Mouse (Mus musculus) embryonic facial prominence, embryonic 13.5 days (tissue): ENCODE results near the gene Hoxa5. TPM values are rescaled to one million over a fixed set of nuclear protein-coding genes. Genes with fewer than 3 reads are reported as not detected.

Source experiments
- ATAC-seq: fragments of 200-750 bp; cut with Nextera tagmentation; 2 replicates; pipeline ENCODE4 v1.8.0; 2017; ENCODE audit warnings: low read depth; ENCODE audit not compliant: insufficient number of reproducible peaks, insufficient read depth, low FRiP score, low TSS enrichment
- H3K27ac ChIP-seq: fragments of 300-500 bp; sonication (generic); 2 replicates; pipeline ENCODE4 v1.5.1; 2015; ENCODE audit warnings: moderate library complexity, mild to moderate bottlenecking, inconsistent platforms
- H3K27me3 ChIP-seq: fragments of 300-500 bp; sonication (generic); 2 replicates; pipeline ENCODE4 v1.6.1; 2015; ENCODE audit warnings: mild to moderate bottlenecking, inconsistent platforms
- H3K36me3 ChIP-seq: fragments of 300-500 bp; sonication (generic); 2 replicates; pipeline ENCODE4 v1.6.1; 2015; ENCODE audit warnings: mild to moderate bottlenecking, inconsistent platforms
- H3K4me1 ChIP-seq: fragments of 300-500 bp; sonication (generic); 2 replicates; pipeline ENCODE4 v1.6.1; 2015; ENCODE audit warnings: inconsistent platforms
- H3K4me2 ChIP-seq: fragments of 300-500 bp; sonication (generic); 2 replicates; pipeline ENCODE4 v1.6.1; 2015; ENCODE audit warnings: moderate library complexity, mild to moderate bottlenecking, inconsistent platforms
- H3K4me3 ChIP-seq: fragments of 300-500 bp; sonication (generic); 2 replicates; pipeline ENCODE4 v1.5.1; 2015; ENCODE audit warnings: mild to moderate bottlenecking, inconsistent platforms
- H3K9ac ChIP-seq: fragments of 300-500 bp; sonication (generic); 2 replicates; pipeline ENCODE4 v1.6.1; 2015; ENCODE audit warnings: mild to moderate bottlenecking, inconsistent platforms
- H3K9me3 ChIP-seq: fragments of 300-500 bp; sonication (generic); 2 replicates; pipeline ENCODE4 v1.6.1; 2016; ENCODE audit warnings: inconsistent platforms
- WGBS: fragments of 180-500 bp; shearing (Covaris S2); methylation state at CpG from one replicate; pipeline ENCODE4 v1.1.7; 2015; ENCODE audit warnings: mixed read lengths; 5-methylcytosine and 5-hydroxymethylcytosine counted together
- polyA plus RNA-seq: library from polyadenylated mRNA; unstranded; fragments of >200 nt; fragmentation: Nextera tagmentation; extraction: Ambion mirVana; gene quantifications from 2 replicates; pipeline ENCODE4 v1.2.1, GENCODE M21; 2015

Hoxa5 gene
- polyA plus RNA-seq, 1 experiment from 2014 or later: 4.8 TPM

GRCm38 (mm10) chr6:52231885-52232567 lies 27.6 kb upstream of the Hoxa5 start:
- H3K36me3 ChIP-seq: no peaks in the 10 kb centered on the region

GRCm38 (mm10) chr6:52230516-52231165 lies 26.3 kb upstream of the Hoxa5 start, which contains the start of gene Hoxa9:
TSS of gene Hoxa9 (minus strand) at chr6:52231089.
- H3K9ac ChIP-seq: no peak within 1 kb of the TSS
- H3K36me3 ChIP-seq: no peaks in the 10 kb centered on the region
- peaks cover 97% of the 10 kb centered on the region for H3K27me3 ChIP-seq
- no peak within 1 kb of the TSS for H3K27ac ChIP-seq
- no peak within 1 kb of the TSS for H3K4me3 ChIP-seq
- WGBS: 3% methylated on average over 23 of the region's 36 CpGs
- H3K4me2 ChIP-seq: no peak within 1 kb of the TSS
- peaks cover 17% of the 10 kb centered on the region; the same call in 1 of the 2 replicates for H3K4me1 ChIP-seq
- ATAC-seq: no peak
- H3K9me3 ChIP-seq: no peaks in the 10 kb centered on the region

More at GRCm38 (mm10) chr6:52231885-52232567, 27.6 kb upstream of the Hoxa5 start:
- Histone ChIP-seq H3K27me3 (peaks cover 97% of the 10 kb centered on the region), H3K27ac (no peak overlapping the region), H3K4me1 (peaks cover 14% of the 10 kb centered on the region; the same call in 1 of the 2 replicates), H3K9ac (no peak overlapping the region), H3K4me3 (no peak overlapping the region), H3K9me3 (no peaks in the 10 kb centered on the region), H3K4me2 (no peak overlapping the region)
- ATAC-seq: no peak
- WGBS: under 1% methylated on average over 18 of the region's 18 CpGs

GRCm38 (mm10) chr6:52229558-52230416 lies 25.4 kb upstream of the Hoxa5 start:
- Histone ChIP-seq H3K9ac (no peak overlapping the region), H3K27ac (no peak overlapping the region), H3K27me3 (peaks cover 97% of the 10 kb centered on the region), H3K4me2 (no peak overlapping the region), H3K4me1 (peaks cover 17% of the 10 kb centered on the region; the same call in 1 of the 2 replicates), H3K36me3 (no peaks in the 10 kb centered on the region), H3K4me3 (no peak overlapping the region), H3K9me3 (no peaks in the 10 kb centered on the region)
- ATAC-seq: no peak
- 2% methylated on average over 44 of the region's 44 CpGs for WGBS

- no peak overlapping the region for H3K4me3 ChIP-seq
- ATAC-seq: no peak
- WGBS: 2% methylated on average over 38 of the region's 38 CpGs
- H3K36me3 ChIP-seq: no peaks in the 10 kb centered on the region
- H3K27me3 ChIP-seq: peaks cover 97% of the 10 kb centered on the region
- H3K9ac ChIP-seq: no peak overlapping the region
- no peak overlapping the region for H3K4me2 ChIP-seq
- H3K4me1 ChIP-seq: peaks cover 9% of the 10 kb centered on the region; the same call in 1 of the 2 replicates
- H3K9me3 ChIP-seq: no peaks in the 10 kb centered on the region
- H3K27ac ChIP-seq: no peak overlapping the region
Measured at GRCm38 (mm10) chr6:52228475-52229465, 24.4 kb upstream of the Hoxa5 start.

GRCm38 (mm10) chr6:52227470-52228222 lies 23.3 kb upstream of the Hoxa5 start:
- H3K27ac ChIP-seq: no peak overlapping the region
- H3K9ac ChIP-seq: no peak overlapping the region
- H3K27me3 ChIP-seq: peaks cover 97% of the 10 kb centered on the region
- H3K4me1 ChIP-seq: peaks cover 9% of the 10 kb centered on the region; the same call in 1 of the 2 replicates
- H3K9me3 ChIP-seq: no peaks in the 10 kb centered on the region
- 2% methylated on average over 11 of the region's 11 CpGs for WGBS
- H3K36me3 ChIP-seq: no peaks in the 10 kb centered on the region
- ATAC-seq: no peak
- no peak overlapping the region for H3K4me2 ChIP-seq
- no peak overlapping the region for H3K4me3 ChIP-seq

- WGBS: 3% methylated on average over 26 of the region's 26 CpGs
- no peak overlapping the region for H3K4me2 ChIP-seq
- H3K9ac ChIP-seq: no peak overlapping the region
- H3K4me3 ChIP-seq: no peak overlapping the region
- ATAC-seq: no peak
- no peak overlapping the region for H3K27ac ChIP-seq
- no peaks in the 10 kb centered on the region for H3K36me3 ChIP-seq
- H3K4me1 ChIP-seq: peaks cover 11% of the 10 kb centered on the region
- H3K27me3 ChIP-seq: peaks cover 97% of the 10 kb centered on the region
- H3K9me3 ChIP-seq: no peaks in the 10 kb centered on the region
Measured at GRCm38 (mm10) chr6:52226569-52227257, 22.3 kb upstream of the Hoxa5 start.

GRCm38 (mm10) chr6:52225612-52226568 lies 21.5 kb upstream of the Hoxa5 start:
- Histone ChIP-seq H3K4me3 (no peak overlapping the region), H3K9me3 (no peaks in the 10 kb centered on the region), H3K27me3 (peaks cover 99% of the 10 kb centered on the region), H3K4me1 (peaks cover 16% of the 10 kb centered on the region), H3K27ac (no peak overlapping the region), H3K4me2 (no peak overlapping the region), H3K9ac (no peak overlapping the region), H3K36me3 (no peaks in the 10 kb centered on the region)
- 2% methylated on average over 69 of the region's 69 CpGs for WGBS
- no peak for ATAC-seq

- WGBS: 2% methylated on average over 36 of the region's 36 CpGs
- Histone ChIP-seq H3K27ac (no peak overlapping the region), H3K4me2 (no peak overlapping the region), H3K9me3 (no peaks in the 10 kb centered on the region), H3K27me3 (peaks cover 99% of the 10 kb centered on the region), H3K4me1 (peaks cover 16% of the 10 kb centered on the region), H3K36me3 (no peaks in the 10 kb centered on the region), H3K9ac (no peak overlapping the region), H3K4me3 (no peak overlapping the region)
- no peak for ATAC-seq
Measured at GRCm38 (mm10) chr6:52224895-52225611, 20.7 kb upstream of the Hoxa5 start.
